In the genomic region with DNA sequence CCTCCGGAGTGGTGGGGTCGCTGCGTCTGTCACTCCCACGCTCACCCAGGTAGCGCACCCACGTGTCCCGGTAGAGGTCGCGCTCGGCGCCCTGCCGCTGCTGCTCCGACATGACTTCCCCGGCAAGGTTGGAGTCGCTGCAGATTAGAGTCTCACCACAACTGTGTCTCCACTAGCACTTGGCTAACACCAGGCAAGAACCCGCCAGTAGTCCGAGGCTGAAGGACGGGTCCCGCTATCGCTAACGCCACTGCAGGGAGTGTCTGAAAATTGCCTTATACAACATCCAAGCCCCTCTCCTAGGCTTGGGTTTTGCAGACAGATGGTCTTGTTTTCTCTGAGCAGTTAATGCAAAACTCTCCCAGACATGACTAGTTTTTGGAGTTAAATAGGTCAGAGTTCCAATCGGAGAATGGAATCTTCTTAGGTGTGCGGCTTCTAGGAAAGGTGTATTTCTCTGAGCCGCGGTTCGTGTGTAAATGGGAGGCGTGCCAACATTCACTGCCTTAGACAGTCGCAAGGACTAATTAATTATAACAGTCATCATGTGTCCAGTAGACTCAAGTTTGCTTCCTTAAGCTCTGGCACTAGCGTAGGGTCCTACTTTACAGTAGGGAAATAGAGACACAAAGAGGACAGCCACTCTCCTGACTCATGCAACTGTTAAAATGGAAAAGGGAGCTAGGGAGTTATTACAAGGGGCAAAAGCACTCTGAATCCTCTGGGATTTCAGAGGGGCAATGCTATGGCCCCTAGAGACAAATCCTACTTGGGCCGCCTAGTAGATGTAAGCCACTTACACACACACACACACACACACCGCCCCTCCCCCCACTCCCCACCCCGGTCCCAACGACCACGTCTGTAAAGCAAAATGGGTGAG, we compare ENCODE assay signal across 8 mouse cellular contexts. TPM values are rescaled to one million over a fixed set of nuclear protein-coding genes. Genes with fewer than 3 reads are reported as not detected.
A peak's percentile ranks its signal among the peaks of the same experiment; 100 is the strongest.
DNase-seq lines count a peak whose midpoint lies in the region; ATAC-seq and TF ChIP-seq lines count a peak whose summit lies in the region.

TSS of gene Mtfp1 (minus strand) at position 275 of the 883 bp plus-strand sequence.

- no peaks in the 10 kb centered on the region for H3K27me3 ChIP-seq in embryonic facial prominence, embryonic 11.5 days (ENCODE audit: control insufficient read depth, insufficient read depth, low read length)
- H3K27me3 ChIP-seq in heart, embryonic 11.5 days (ENCODE audit: control insufficient read depth, insufficient read depth, low read length): no peaks in the 10 kb centered on the region
- H3K27me3 ChIP-seq in kidney, embryonic 14.5 days (ENCODE audit: control insufficient read depth, insufficient read depth, low read length): no peaks in the 10 kb centered on the region
- H3K27me3 ChIP-seq in liver, adult 2 months (ENCODE audit: control insufficient read depth, insufficient read depth, low read length): no peaks in the 10 kb centered on the region
- no peaks in the 10 kb centered on the region for H3K27me3 ChIP-seq in midbrain, postnatal 0 days (ENCODE audit: insufficient read depth, low read length)
- no peaks in the 10 kb centered on the region for H3K27me3 ChIP-seq in splenic B cell, adult 2 months (ENCODE audit: control insufficient read depth, insufficient read depth, low read length, poor library complexity, severe bottlenecking)

- no peaks in the 10 kb centered on the region for H3K36me3 ChIP-seq in embryonic facial prominence, embryonic 11.5 days (replicated peaks; ENCODE audit: control insufficient read depth, insufficient read depth, low read depth, low read length)
- peaks cover 16% of the 10 kb centered on the region for H3K36me3 ChIP-seq in heart, embryonic 11.5 days (ENCODE audit: control insufficient read depth, insufficient read depth, low read length)
- no peaks in the 10 kb centered on the region; the same call in 1 of the 2 replicates for H3K36me3 ChIP-seq in kidney, embryonic 14.5 days (ENCODE audit: control insufficient read depth, insufficient read depth, low read length)
- peaks cover 39% of the 10 kb centered on the region for H3K36me3 ChIP-seq in liver, adult 2 months (ENCODE audit: control insufficient read depth, insufficient read depth, low read length)
- H3K36me3 ChIP-seq in midbrain, postnatal 0 days (ENCODE audit: insufficient read depth, low read length): 0 out of 2 replicates have a peak, but pooled peaks cover 7% of the 10 kb centered on the region
- no peaks in the 10 kb centered on the region for H3K36me3 ChIP-seq in splenic B cell, adult 2 months (ENCODE audit: control insufficient read depth, insufficient read depth, low read length, poor library complexity, severe bottlenecking)

- H3K9me3 ChIP-seq in embryonic facial prominence, embryonic 11.5 days (replicated peaks; ENCODE audit: control insufficient read depth, low read length): no peaks in the 10 kb centered on the region
- H3K9me3 ChIP-seq in heart, embryonic 11.5 days (replicated peaks; ENCODE audit: control insufficient read depth, low read length): peaks cover 4% of the 10 kb centered on the region; the same call in 1 of the 2 replicates
- H3K9me3 ChIP-seq in kidney, embryonic 14.5 days (ENCODE audit: control insufficient read depth, low read length): no peaks in the 10 kb centered on the region
- no peaks in the 10 kb centered on the region for H3K9me3 ChIP-seq in midbrain, postnatal 0 days (ENCODE audit: low read length)

- H3K4me2 ChIP-seq in embryonic facial prominence, embryonic 11.5 days (ENCODE audit: low read depth, low read length): peak within 1 kb of the TSS; percentile 59
- H3K4me2 ChIP-seq in heart, embryonic 11.5 days: peak within 1 kb of the TSS; percentile 95
- peak within 1 kb of the TSS; percentile 81 for H3K4me2 ChIP-seq in kidney, embryonic 14.5 days (replicated peaks; ENCODE audit: low read depth, low read length)
- peak within 1 kb of the TSS; percentile 82 for H3K4me2 ChIP-seq in midbrain, postnatal 0 days (ENCODE audit: low read depth, low read length, poor library complexity, severe bottlenecking)

- TF ChIP-seq CTCF in liver, adult 2 months (IDR thresholded peaks at IDR 0.05; ENCODE audit: low read depth, low read length): peak; percentile 15; the same call in 1 of the 2 replicates
- TF ChIP-seq CTCF in midbrain, postnatal 0 days (IDR thresholded peaks at IDR 0.05): peak; percentile 26; the same call in 1 of the 2 replicates

- peak within 1 kb of the TSS; percentile 62 for H3K9ac ChIP-seq in embryonic facial prominence, embryonic 11.5 days (replicated peaks; ENCODE audit: low read length)
- peak within 1 kb of the TSS; percentile 92 for H3K9ac ChIP-seq in heart, embryonic 11.5 days (ENCODE audit: low read depth, low read length)
- H3K9ac ChIP-seq in kidney, embryonic 14.5 days (ENCODE audit: low read depth, low read length): peak within 1 kb of the TSS; percentile 76
- peak within 1 kb of the TSS; percentile 74 for H3K9ac ChIP-seq in liver, adult 2 months (ENCODE audit: low read depth, low read length)
- H3K9ac ChIP-seq in midbrain, postnatal 0 days (replicated peaks; ENCODE audit: low read length, poor library complexity, severe bottlenecking): peak within 1 kb of the TSS; percentile 64

- ATAC-seq in embryonic facial prominence, embryonic 11.5 days (replicated peaks; ENCODE audit: insufficient number of reproducible peaks, low FRiP score, low TSS enrichment, low read depth): no peak
- ATAC-seq in heart, embryonic 11.5 days (replicated peaks; ENCODE audit: insufficient number of reproducible peaks, low FRiP score, low TSS enrichment): peak; percentile 19; the same call in 1 of the 2 replicates
- ATAC-seq in kidney, embryonic 14.5 days (ENCODE audit: low FRiP score, low TSS enrichment): peak; percentile 32; the same call in 1 of the 2 replicates
- ATAC-seq in midbrain, postnatal 0 days (ENCODE audit: low FRiP score): no peak

- peak within 1 kb of the TSS; percentile 49; the same call in 1 of the 2 replicates for H3K27ac ChIP-seq in embryonic facial prominence, embryonic 11.5 days (replicated peaks; ENCODE audit: low read depth, low read length)
- peak within 1 kb of the TSS; percentile 92 for H3K27ac ChIP-seq in heart, embryonic 11.5 days (ENCODE audit: low read depth, low read length)
- H3K27ac ChIP-seq in kidney, embryonic 14.5 days (ENCODE audit: low read depth, low read length): peak within 1 kb of the TSS; percentile 81; the same call in 1 of the 2 replicates
- peak within 1 kb of the TSS; percentile 91 for H3K27ac ChIP-seq in liver, adult 2 months (replicated peaks; ENCODE audit: insufficient read depth, low read depth, low read length)
- H3K27ac ChIP-seq in midbrain, postnatal 0 days (ENCODE audit: low read depth, low read length): peak within 1 kb of the TSS; percentile 72

- 9% methylated on average over 32 of the region's 34 CpGs for WGBS in embryonic facial prominence, embryonic 11.5 days
- 7% methylated on average over 34 of the region's 34 CpGs for WGBS in heart, embryonic 11.5 days (ENCODE audit: insufficient replicate concordance)
- 7% methylated on average over 33 of the region's 34 CpGs for WGBS in kidney, embryonic 14.5 days
- WGBS in liver, adult 2 months: 3% methylated on average over 34 of the region's 34 CpGs
- WGBS in midbrain, postnatal 0 days: 7% methylated on average over 34 of the region's 34 CpGs

- peak within 1 kb of the TSS; percentile 53 for H3K4me3 ChIP-seq in embryonic facial prominence, embryonic 11.5 days (ENCODE audit: low read depth, low read length)
- H3K4me3 ChIP-seq in heart, embryonic 11.5 days (ENCODE audit: low read depth, low read length): peak within 1 kb of the TSS; percentile 61
- peak within 1 kb of the TSS; percentile 65 for H3K4me3 ChIP-seq in kidney, embryonic 14.5 days (ENCODE audit: low read length)
- H3K4me3 ChIP-seq in liver, adult 2 months (ENCODE audit: insufficient read depth, low read depth, low read length): peak within 1 kb of the TSS; percentile 76
- peak within 1 kb of the TSS; percentile 56 for H3K4me3 ChIP-seq in midbrain, postnatal 0 days (ENCODE audit: low read depth, low read length)

- peak; percentile 84 for DNase-seq in 416B (ENCODE audit: low read depth)
- peak; percentile 50 for DNase-seq in adrenal gland, adult 8-10 months
- DNase-seq in embryonic facial prominence, embryonic 11.5 days (ENCODE audit: low spot score): peak; percentile 75
- peak; percentile 77 for DNase-seq in liver, adult 2 months (ENCODE audit: extremely low read depth, low read depth, low spot score)
- peak; percentile 76 for DNase-seq in midbrain, postnatal 0 days (ENCODE audit: low spot score)
- peak; percentile 61 for DNase-seq in splenic B cell, adult 2 months (ENCODE audit: low read depth, low spot score)

- peak; percentile 37; the same call in 1 of the 2 replicates for TF ChIP-seq POLR2A in liver, adult 2 months (IDR thresholded peaks at IDR 0.05; ENCODE audit: extremely low read depth, insufficient read depth, low read length)

- peaks cover 4% of the 10 kb centered on the region for H3K4me1 ChIP-seq in embryonic facial prominence, embryonic 11.5 days (ENCODE audit: control insufficient read depth, insufficient read depth, low read length)
- H3K4me1 ChIP-seq in heart, embryonic 11.5 days (ENCODE audit: control insufficient read depth, insufficient read depth, low read length): peaks cover 19% of the 10 kb centered on the region; the same call in 1 of the 2 replicates
- H3K4me1 ChIP-seq in kidney, embryonic 14.5 days (ENCODE audit: control insufficient read depth, insufficient read depth, low read length): peaks cover 15% of the 10 kb centered on the region
- peaks cover 12% of the 10 kb centered on the region for H3K4me1 ChIP-seq in liver, adult 2 months (ENCODE audit: control insufficient read depth, insufficient read depth, low read length)
- peaks cover 3% of the 10 kb centered on the region; the same call in 1 of the 2 replicates for H3K4me1 ChIP-seq in midbrain, postnatal 0 days (ENCODE audit: insufficient read depth, low read length)

- H3K79me2 ChIP-seq in liver, adult 2 months (ENCODE audit: control insufficient read depth, insufficient read depth, low read length): no peaks in the 10 kb centered on the region

RNA-seq across cellular contexts. Expression of gene Mtfp1, which starts in this region (rescaled TPM):
- 10 to 100 TPM; 17.5 to 21.4 (median 18.9) TPM for total RNA-seq in adrenal gland, adult 8-10 months (2022)
- polyA plus RNA-seq in embryonic facial prominence, embryonic 11.5 days (2014; fragmentation: Nextera tagmentation; extraction: Ambion mirVana): 6.7 and 8.7 TPM in 2 replicates
- 20.8 and 21.0 TPM in 2 replicates for polyA plus RNA-seq in heart, embryonic 11.5 days (2014; fragmentation: Nextera tagmentation; extraction: Ambion mirVana)
- polyA plus RNA-seq in kidney, embryonic 14.5 days (2014; fragmentation: Nextera tagmentation; extraction: Ambion mirVana): 11.5 and 15.9 TPM in 2 replicates
- 16.6 and 23.4 TPM in 2 replicates for total RNA-seq in liver, adult 2 months (2014; rRNA removed)
- polyA plus RNA-seq in liver, adult 2 months (2012; rRNA removed): 39.2 and 41.5 TPM in 2 replicates
- 13.5 and 17.7 TPM in 2 replicates for total RNA-seq in midbrain, postnatal 0 days (2014; rRNA removed)
- 15.4 and 19.6 TPM in 2 replicates for polyA plus RNA-seq in midbrain, postnatal 0 days (2015; fragmentation: Nextera tagmentation; extraction: Ambion mirVana)

Comparison
In these comparisons a context has a peak if more than half of its experiments do, and no peak if none do; other contexts are left out.
1. ATAC-seq: peak in heart, embryonic 11.5 days (single experiment) and kidney, embryonic 14.5 days (single experiment); none in embryonic facial prominence, embryonic 11.5 days (single experiment) and midbrain, postnatal 0 days (single experiment).
2. Peak in every context shown above with its lines, with median percentiles within 50 percentile points of each other: DNase-seq, H3K27ac ChIP-seq, H3K4me2 ChIP-seq, H3K4me3 ChIP-seq and H3K9ac ChIP-seq.